Mouse (Mus musculus) E14TG2a.4 (cell line): ENCODE results near the gene Mbtps2.

Experiments
- H3K27me3 ChIP-seq: 2 replicates; pipeline ENCODE4 v1.6.1; 2014; ENCODE audit warnings: low read length, control low read depth; ENCODE audit not compliant: insufficient read depth
- H3K36me3 ChIP-seq: 2 replicates; pipeline ENCODE4 v1.6.1; 2014; ENCODE audit warnings: low read length, control low read depth; ENCODE audit not compliant: insufficient read depth
- H3K4me1 ChIP-seq: replicated peaks from 2 replicates; pipeline ENCODE4 v1.6.1; 2014; ENCODE audit warnings: low read depth, low read length, control low read depth
- H3K4me3 ChIP-seq: replicated peaks from 2 replicates; pipeline ENCODE4 v1.5.1; 2014; ENCODE audit warnings: mild to moderate bottlenecking, low read length
- H3K9me3 ChIP-seq: 2 replicates; pipeline ENCODE4 v1.6.1; 2014; ENCODE audit warnings: low read length, control low read depth
- CTCF ChIP-seq: conservative IDR thresholded peaks from 2 replicates; pipeline ENCODE4 v1.5.1; 2014; ENCODE audit warnings: low read length
- NANOG ChIP-seq: IDR thresholded peaks from 2 replicates; pipeline ENCODE4 v1.6.1; 2014; ENCODE audit warnings: borderline replicate concordance, low read length, mixed read lengths
- POU5F1 ChIP-seq: IDR thresholded peaks from 2 replicates; pipeline ENCODE4 v1.6.1; 2014; ENCODE audit warnings: low read length, borderline replicate concordance

The Mbtps2 gene

DNA sequence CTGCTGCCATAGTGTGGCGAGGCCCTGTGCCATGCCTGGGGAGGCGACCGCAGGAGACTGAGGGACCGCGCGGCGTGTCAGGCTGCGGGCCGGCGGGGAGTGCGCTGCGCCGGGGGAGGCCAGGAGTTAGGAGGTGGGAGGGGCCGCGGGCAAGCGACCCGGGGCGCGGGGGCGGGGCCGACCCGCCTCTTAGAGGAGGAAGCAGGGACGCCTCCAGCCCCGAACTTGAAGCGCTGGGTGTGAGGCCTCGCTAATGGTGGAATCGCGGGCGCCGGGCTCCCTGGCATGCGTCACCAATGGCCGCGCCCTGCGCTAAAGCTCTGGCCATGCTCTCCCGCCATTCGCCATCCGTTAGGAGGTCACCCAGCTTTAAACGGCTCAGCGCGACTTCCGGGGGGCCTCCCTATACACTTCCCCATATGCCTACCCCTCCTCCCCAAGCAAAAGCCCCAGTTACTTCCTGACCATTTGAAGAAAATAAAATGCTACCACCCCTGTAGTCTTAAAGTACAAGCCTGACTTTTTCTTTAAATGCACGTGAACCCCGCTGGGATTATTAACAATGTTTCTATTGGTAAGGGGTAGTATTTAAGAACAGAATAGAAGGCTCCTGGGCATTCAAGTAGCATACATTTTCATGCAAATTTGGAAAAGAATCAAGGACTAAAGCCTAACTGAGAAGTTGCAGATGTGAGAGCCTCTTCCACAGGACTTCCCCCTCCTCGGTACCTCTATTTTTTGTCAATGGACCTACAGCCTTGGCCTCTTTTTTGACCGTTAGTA, 106.4 kb downstream of the Mbtps2 start, which contains the start of gene Sms:
Gene Sms (minus strand): TSS at position 344 of the 783 bp plus-strand sequence.
- no peaks in the 10 kb centered on the region for H3K9me3 ChIP-seq
- no peaks in the 10 kb centered on the region for H3K36me3 ChIP-seq
- H3K4me1 ChIP-seq, result peaks cover 34% of the 10 kb centered on the region
- peaks cover 11% of the 10 kb centered on the region for H3K27me3 ChIP-seq
- peak within 1 kb of the TSS; percentile 85 for H3K4me3 ChIP-seq
- TF ChIP-seq CTCF, result no peak
- peak; percentile 72 for TF ChIP-seq NANOG
- TF ChIP-seq POU5F1, result no peak

DNA sequence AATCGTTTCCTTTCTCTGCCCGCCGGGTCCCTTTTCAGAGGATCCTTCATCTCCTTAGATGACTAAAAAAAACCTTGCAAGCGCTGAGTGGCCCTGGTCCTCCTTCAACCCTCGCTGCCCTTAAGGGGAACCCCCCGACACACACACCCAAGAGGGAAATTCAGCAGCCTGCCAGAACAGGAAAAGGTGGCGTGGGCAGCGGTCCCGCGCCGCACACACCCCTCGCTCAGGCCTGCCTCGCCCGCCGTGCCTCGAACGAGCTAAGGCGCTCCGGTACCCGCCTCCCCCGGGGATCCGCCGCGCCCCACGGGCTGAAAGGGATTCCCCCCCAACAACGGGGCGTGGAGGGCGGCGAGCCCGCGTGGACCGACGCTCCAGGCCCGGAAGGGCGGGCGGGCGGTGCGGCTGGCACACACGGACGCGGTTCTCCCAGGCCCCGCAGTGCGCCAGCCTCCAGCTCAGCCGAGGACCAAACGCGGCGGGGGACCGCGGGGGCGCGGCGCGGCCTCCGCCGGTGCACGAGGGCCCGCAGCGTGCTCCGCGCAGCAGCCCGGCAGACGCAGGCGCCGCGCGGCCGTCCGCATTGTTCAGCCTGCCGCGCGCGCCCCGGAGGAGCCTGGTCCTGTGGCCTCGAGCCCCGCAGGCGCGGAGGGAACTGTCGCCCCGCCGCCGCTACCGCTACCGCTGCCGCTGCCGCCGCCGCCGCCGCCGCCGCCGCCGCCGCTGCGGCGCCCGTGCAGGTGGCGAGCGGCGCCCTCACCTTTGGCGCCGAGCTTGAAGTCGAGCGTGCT, 107.2 kb downstream of the Mbtps2 start:
- peaks cover 11% of the 10 kb centered on the region for H3K27me3 ChIP-seq
- H3K9me3 ChIP-seq, result no peaks in the 10 kb centered on the region
- peak overlapping the region; percentile 85 for H3K4me3 ChIP-seq
- peaks cover 40% of the 10 kb centered on the region for H3K4me1 ChIP-seq
- no peak for TF ChIP-seq POU5F1
- no peak for TF ChIP-seq CTCF
- no peak for TF ChIP-seq NANOG
- H3K36me3 ChIP-seq, result no peaks in the 10 kb centered on the region

DNA sequence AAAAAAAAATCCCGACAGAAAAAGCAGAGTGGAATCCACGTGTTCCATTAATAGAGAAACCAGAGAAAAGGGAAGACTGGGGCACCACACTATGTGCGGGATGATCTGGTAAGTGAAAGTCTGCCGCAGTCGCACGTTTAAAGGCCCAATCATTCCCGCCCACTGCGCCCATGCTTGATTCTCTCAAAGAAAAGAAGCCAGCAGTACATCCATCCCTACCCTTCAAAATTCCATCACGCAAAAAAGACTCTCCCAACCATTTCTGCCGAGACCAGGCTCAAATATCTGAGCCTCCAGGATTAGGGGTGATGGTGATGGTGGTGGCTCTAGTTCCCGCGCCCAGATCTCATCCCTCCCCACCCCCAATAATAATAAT, 107.8 kb downstream of the Mbtps2 start:
- peaks cover 44% of the 10 kb centered on the region for H3K4me1 ChIP-seq
- H3K9me3 ChIP-seq, result no peaks in the 10 kb centered on the region
- no peaks in the 10 kb centered on the region for H3K36me3 ChIP-seq
- H3K27me3 ChIP-seq, result peaks cover 11% of the 10 kb centered on the region
- peak overlapping the region; percentile 85 for H3K4me3 ChIP-seq
- TF ChIP-seq POU5F1 (no peak), NANOG (no peak)

DNA sequence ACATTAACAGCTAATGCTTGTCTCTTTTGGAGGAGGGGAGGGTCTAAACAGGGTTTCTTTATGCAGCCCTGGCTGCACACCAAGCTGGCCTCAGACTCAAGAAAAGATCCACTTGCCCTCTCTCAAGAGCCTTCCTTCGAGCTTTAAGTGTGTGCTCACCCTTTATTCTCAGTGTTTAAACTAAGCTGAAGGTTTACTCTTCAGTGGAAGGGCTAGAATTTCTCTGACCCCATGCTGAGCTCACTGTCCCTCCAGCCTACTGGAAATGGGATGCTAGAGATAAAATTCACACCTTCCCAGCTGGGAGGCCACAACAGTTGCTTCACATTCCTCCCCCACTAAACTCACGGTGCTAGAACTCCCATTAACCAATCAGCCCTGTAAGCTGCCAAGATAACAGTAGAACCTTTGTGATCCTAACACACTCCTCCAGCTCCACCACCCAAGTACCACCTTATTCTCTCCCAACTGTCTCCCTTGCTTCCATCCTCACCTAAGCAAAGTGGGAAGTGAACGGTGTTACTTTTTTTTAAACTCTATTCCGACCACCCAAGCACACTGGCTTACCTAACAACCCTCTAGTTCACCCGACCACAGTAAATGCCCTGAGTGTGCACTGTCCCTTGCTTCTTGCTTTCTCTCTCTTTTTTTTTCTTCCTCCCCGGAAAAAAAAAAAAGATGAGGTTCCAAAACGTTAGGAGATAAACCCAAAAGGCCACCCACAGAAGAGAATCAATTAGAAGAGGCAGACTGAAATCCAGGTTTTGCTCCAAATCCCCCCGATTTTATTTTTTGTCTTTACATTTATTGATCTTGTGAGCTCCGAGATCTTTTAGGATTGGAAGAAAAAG, 108.4 kb downstream of the Mbtps2 start:
- no peaks in the 10 kb centered on the region for H3K36me3 ChIP-seq
- TF ChIP-seq NANOG (no peak), CTCF (no peak), POU5F1 (no peak)
- H3K4me1 ChIP-seq, result peaks cover 50% of the 10 kb centered on the region
- peak overlapping the region; percentile 85 for H3K4me3 ChIP-seq
- no peaks in the 10 kb centered on the region for H3K9me3 ChIP-seq
- H3K27me3 ChIP-seq, result peaks cover 8% of the 10 kb centered on the region

DNA sequence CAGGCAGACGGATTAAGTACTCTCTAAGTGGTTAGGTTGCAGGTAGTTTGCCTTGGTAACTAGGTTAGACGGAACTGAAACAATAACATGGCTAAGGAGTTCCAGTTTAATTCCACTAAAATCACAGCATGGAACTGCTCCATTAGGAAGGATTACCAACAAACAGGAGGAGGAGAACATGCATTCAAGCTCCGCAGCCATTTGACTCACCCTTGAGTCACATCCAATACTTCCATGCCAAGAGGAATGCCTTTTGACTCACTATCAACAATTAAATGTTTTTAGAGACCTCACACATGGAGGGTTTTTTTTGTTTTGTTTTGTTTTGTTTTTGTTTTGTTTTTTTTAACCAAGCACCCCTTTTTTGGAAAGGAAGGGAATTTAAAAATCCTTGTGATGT, 109.7 kb downstream of the Mbtps2 start:
- H3K27me3 ChIP-seq, result no peaks in the 10 kb centered on the region
- no peak overlapping the region for H3K4me3 ChIP-seq
- no peaks in the 10 kb centered on the region for H3K36me3 ChIP-seq
- H3K9me3 ChIP-seq, result no peaks in the 10 kb centered on the region
- H3K4me1 ChIP-seq, result peaks cover 59% of the 10 kb centered on the region
- TF ChIP-seq POU5F1 (no peak), CTCF (no peak), NANOG (no peak)

DNA sequence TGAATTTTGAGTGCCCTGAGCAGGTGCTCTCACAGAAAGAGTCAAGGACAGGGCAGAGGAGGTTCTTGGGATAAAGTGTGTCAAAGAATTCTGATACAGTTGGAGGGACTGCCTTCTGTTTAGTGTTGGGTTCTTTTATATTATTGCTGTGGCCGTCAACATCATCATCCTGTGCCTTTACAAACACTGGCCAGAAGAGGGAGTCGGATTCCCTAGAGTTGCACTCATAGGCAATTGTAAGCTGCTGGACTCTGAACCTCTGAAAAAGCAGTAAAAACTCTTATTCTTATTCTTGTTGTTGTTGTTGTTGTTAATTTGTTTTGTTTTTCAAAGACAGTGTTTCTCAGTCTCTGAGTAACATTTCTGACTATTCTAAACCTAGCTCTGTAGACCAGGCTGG, 111.8 kb downstream of the Mbtps2 start:
- TF ChIP-seq CTCF (peak; percentile 27), POU5F1 (no peak)
- no peaks in the 10 kb centered on the region for H3K27me3 ChIP-seq
- H3K36me3 ChIP-seq, result no peaks in the 10 kb centered on the region
- H3K4me1 ChIP-seq, result peaks cover 68% of the 10 kb centered on the region
- peak overlapping the region; percentile 43 for H3K4me3 ChIP-seq
- H3K9me3 ChIP-seq, result no peaks in the 10 kb centered on the region
